Mouse (Mus musculus) thymus, adult 2 months (tissue): Measurements from ENCODE around the gene Mapk9.

Experiments used
- CTCF ChIP-seq: fragments of 200-500 bp; IDR thresholded peaks from 2 replicates; pipeline ENCODE4 v1.5.1; 2012; ENCODE audit warnings: mild to moderate bottlenecking, control low read depth, low read length, moderate library complexity, borderline replicate concordance; ENCODE audit not compliant: control insufficient read depth, poor library complexity, insufficient read depth; ENCODE audit errors: extremely low read depth
- POLR2A ChIP-seq: fragments of 200-500 bp; IDR thresholded peaks from 2 replicates; pipeline ENCODE4 v1.6.1; 2012; ENCODE audit warnings: mild to moderate bottlenecking, low read length, control low read depth, moderate library complexity; ENCODE audit not compliant: control insufficient read depth, poor library complexity, insufficient read depth; ENCODE audit errors: extremely low read depth

- TF ChIP-seq POLR2A: no peak
- TF ChIP-seq CTCF: no peak
Measured at GRCm38 (mm10) chr11:49841886-49842285, 4.7 kb upstream of the Mapk9 start.
